Mouse (Mus musculus): ENCODE data around the gene Rbl1. TPM values are rescaled to one million over a fixed set of nuclear protein-coding genes. Genes with fewer than 3 reads are reported as not detected.
"Not testable (repeated sequence)": the region's sequence is repeated elsewhere in the genome, so short reads cannot be mapped to it uniquely, and the experiment has no call there.

Gene Rbl1
- polyA plus RNA-seq, 1 experiment from 2014 or later: 20.9 TPM

DNA sequence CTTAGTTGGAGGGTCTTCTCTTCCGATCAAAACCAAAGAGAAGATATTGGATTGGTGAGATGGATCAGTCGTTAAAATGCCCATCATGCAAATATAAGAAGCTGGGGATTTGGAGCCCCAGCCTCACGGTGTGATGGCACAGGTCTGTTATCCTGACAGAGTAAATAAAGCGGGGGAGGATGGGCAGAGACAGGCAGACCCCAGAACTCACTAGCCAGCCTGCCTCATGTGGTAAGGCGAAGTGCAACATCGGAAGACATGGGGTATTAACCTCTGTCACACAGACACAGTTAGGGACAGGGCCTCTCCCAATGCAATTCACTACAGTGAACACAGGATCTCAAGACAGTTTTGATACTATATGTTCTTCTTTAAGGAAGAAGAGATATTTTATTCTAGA is 33.7 kb downstream of the Rbl1 start:
- 78% methylated on average over 6 of the region's 6 CpGs for WGBS (ENCODE audit: insufficient replicate concordance)
- no peak overlapping the region for H3K27ac ChIP-seq
- ATAC-seq (ENCODE audit: low read depth) (no peak), DNase-seq (no peak)
- H3K4me2 ChIP-seq: no peak overlapping the region
- peaks cover 88% of the 10 kb centered on the region for H3K36me3 ChIP-seq
- no peaks in the 10 kb centered on the region for H3K9me3 ChIP-seq (replicated peaks)
- H3K4me3 ChIP-seq (replicated peaks): no peak overlapping the region
- no peak overlapping the region for H3K9ac ChIP-seq
- H3K4me1 ChIP-seq (replicated peaks): no peaks in the 10 kb centered on the region
- no peaks in the 10 kb centered on the region for H3K27me3 ChIP-seq

- 74% methylated on average over 5 of the region's 5 CpGs for WGBS (ENCODE audit: insufficient replicate concordance)
- ATAC-seq (ENCODE audit: low read depth): no peak
- no peak overlapping the region for H3K27ac ChIP-seq
Measured at GRCm38 (mm10) chr2:157170166-157170565, 34.2 kb downstream of the Rbl1 start.

DNA sequence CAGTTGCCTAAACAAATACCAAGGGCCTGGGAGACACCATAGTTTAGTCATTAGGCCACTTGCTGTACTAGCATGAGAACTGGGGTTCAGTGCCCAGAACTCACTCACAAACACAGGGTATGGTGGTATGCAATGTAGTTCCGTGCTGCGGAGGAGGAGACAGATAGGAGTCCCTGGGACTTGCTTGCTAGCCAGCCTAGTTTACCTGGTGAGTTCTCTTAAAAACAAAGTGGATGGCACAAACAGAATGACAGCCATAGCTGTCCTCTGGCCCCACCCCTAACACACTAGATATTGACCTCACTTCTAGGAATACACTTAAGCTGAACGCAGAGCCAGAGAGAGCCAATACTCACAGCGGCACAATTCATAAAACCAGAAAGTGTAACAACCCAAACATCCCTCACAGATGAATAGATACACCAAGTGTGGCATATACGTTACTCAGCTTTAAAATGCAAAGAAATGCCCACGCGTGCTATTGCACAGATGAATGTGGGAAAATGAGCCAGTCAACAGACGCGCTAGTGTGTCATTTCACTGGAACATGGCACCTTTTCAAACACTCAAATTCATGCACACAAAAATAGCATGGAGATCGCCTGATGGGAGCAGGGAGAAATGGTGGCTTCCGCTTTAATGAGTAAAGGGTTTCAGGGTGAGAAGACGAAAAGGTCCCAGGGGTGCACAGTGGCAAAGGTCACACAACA is 37.8 kb downstream of the Rbl1 start:
- Histone ChIP-seq H3K4me1 (replicated peaks) (no peaks in the 10 kb centered on the region), H3K27me3 (no peaks in the 10 kb centered on the region), H3K27ac (no peak overlapping the region), H3K9ac (no peak overlapping the region), H3K9me3 (replicated peaks) (no peaks in the 10 kb centered on the region), H3K4me2 (no peak overlapping the region), H3K4me3 (replicated peaks) (no peak overlapping the region), H3K36me3 (peaks cover 84% of the 10 kb centered on the region)
- 93% methylated on average over 12 of the region's 12 CpGs for WGBS (ENCODE audit: insufficient replicate concordance)
- ATAC-seq (ENCODE audit: low read depth): no peak
- DNase-seq: no peak

More at GRCm38 (mm10) chr2:157170166-157170565, 34.2 kb downstream of the Rbl1 start:
- H3K9ac ChIP-seq: no peak overlapping the region
- H3K36me3 ChIP-seq: peaks cover 87% of the 10 kb centered on the region
- H3K4me1 ChIP-seq (replicated peaks): no peaks in the 10 kb centered on the region
- DNase-seq: no peak
- no peaks in the 10 kb centered on the region for H3K9me3 ChIP-seq (replicated peaks)
- H3K4me2 ChIP-seq: no peak overlapping the region
- H3K27me3 ChIP-seq: no peaks in the 10 kb centered on the region
- H3K4me3 ChIP-seq (replicated peaks): no peak overlapping the region

GRCm38 (mm10) chr2:157165312-157166224 is 38.8 kb downstream of the Rbl1 start:
- peaks cover 87% of the 10 kb centered on the region for H3K36me3 ChIP-seq
- not testable (repeated sequence) for H3K9ac ChIP-seq; ATAC-seq (ENCODE audit: low read depth)

GRCm38 (mm10) chr2:157164101-157164500 is 40.2 kb downstream of the Rbl1 start:
- no peaks in the 10 kb centered on the region for H3K4me1 ChIP-seq (replicated peaks)
- no peaks in the 10 kb centered on the region for H3K9me3 ChIP-seq (replicated peaks)
- peaks cover 87% of the 10 kb centered on the region for H3K36me3 ChIP-seq
- no peak overlapping the region for H3K4me3 ChIP-seq (replicated peaks)
- ATAC-seq (ENCODE audit: low read depth) (no peak), DNase-seq (no peak)
- WGBS (ENCODE audit: insufficient replicate concordance): 87% methylated on average over 2 of the region's 2 CpGs
- H3K9ac ChIP-seq: no peak overlapping the region
- H3K27ac ChIP-seq: no peak overlapping the region
- no peak overlapping the region for H3K4me2 ChIP-seq
- H3K27me3 ChIP-seq: no peaks in the 10 kb centered on the region

More at GRCm38 (mm10) chr2:157165312-157166224, 38.8 kb downstream of the Rbl1 start:
- not testable (repeated sequence) for H3K27me3 ChIP-seq; H3K4me1 ChIP-seq (replicated peaks); H3K4me3 ChIP-seq (replicated peaks); H3K4me2 ChIP-seq; DNase-seq; H3K27ac ChIP-seq; H3K9me3 ChIP-seq (replicated peaks)

DNA sequence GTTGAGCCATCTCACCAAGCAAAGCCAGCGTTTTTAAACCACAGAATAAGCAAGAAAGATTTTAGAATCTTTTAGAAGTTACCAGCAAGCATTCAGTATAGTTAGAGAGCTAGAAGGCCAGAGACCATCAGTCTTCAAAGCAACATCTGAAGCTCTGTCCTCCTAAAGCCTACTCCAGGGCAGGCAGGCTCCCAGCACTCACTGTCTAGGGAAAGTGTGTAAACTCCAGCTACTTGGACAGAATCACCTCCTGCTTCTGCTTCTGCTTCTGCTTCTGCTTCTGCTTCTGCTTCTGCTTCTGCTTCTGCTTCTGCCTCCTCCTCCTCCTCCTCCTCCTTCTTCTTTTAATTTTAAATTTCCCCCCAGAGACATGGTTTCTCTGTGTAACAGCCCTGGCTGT is 48.3 kb downstream of the Rbl1 start:
- Histone ChIP-seq H3K27me3 (no peaks in the 10 kb centered on the region), H3K4me2 (no peak overlapping the region), H3K27ac (no peak overlapping the region), H3K4me1 (replicated peaks) (no peaks in the 10 kb centered on the region), H3K36me3 (peaks cover 89% of the 10 kb centered on the region), H3K9ac (no peak overlapping the region), H3K9me3 (replicated peaks) (no peaks in the 10 kb centered on the region), H3K4me3 (replicated peaks) (no peak overlapping the region)
- ATAC-seq (ENCODE audit: low read depth): no peak
- DNase-seq: no peak
- whole genome bisulfite sequencing (ENCODE audit: insufficient replicate concordance): 67% methylated on average over 1 of the region's 1 CpGs

- Histone ChIP-seq H3K27ac (no peak overlapping the region), H3K27me3 (no peaks in the 10 kb centered on the region), H3K9me3 (replicated peaks) (no peaks in the 10 kb centered on the region), H3K4me2 (no peak overlapping the region), H3K4me3 (replicated peaks) (no peak overlapping the region), H3K4me1 (replicated peaks) (0 out of 2 replicates have a peak, but pooled peaks cover 6% of the 10 kb centered on the region), H3K9ac (no peak overlapping the region), H3K36me3 (peaks cover 89% of the 10 kb centered on the region)
- ATAC-seq (ENCODE audit: low read depth) (no peak), DNase-seq (no peak)
- WGBS (ENCODE audit: insufficient replicate concordance): 82% methylated on average over 2 of the region's 2 CpGs
Measured at GRCm38 (mm10) chr2:157153235-157153634, 51.1 kb downstream of the Rbl1 start.

GRCm38 (mm10) chr2:157148417-157148816 is 55.9 kb downstream of the Rbl1 start:
- DNase-seq (no peak), ATAC-seq (ENCODE audit: low read depth) (no peak)
- Histone ChIP-seq H3K27ac (no peak overlapping the region), H3K9ac (no peak overlapping the region), H3K9me3 (replicated peaks) (no peaks in the 10 kb centered on the region), H3K4me1 (replicated peaks) (0 out of 2 replicates have a peak, but pooled peaks cover 6% of the 10 kb centered on the region), H3K4me3 (replicated peaks) (no peak overlapping the region), H3K27me3 (no peaks in the 10 kb centered on the region), H3K4me2 (no peak overlapping the region), H3K36me3 (peaks cover 83% of the 10 kb centered on the region)
- 84% methylated on average over 5 of the region's 5 CpGs for WGBS (ENCODE audit: insufficient replicate concordance)

DNA sequence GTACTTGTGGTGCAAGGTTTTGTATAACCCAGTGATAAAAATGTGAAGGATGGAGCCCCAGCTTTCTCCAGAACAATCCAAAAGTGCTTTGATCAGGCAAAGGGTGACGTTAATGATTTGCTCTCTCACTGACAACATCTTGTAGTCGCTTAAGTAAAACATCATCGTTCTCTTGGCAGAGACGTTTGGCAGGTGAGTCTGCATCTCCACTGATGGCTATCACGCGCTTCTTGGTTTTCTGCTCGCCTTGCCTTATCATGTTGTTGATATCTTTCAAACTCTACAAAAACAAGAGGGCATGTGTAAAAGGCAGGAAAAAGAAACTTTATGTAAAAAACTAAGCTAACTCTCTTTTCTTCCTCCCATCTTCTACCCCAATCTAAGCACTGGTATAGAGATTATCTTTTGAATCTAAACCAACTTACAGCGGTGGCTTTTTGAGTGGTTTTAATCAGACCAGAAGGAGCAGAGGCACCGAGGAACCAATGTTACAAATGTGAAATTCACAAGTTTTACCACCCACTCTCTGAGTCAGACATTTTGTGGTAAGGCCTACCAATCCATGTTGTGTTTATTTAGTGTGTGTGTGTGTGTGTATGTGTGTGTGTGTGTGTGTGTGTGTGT is 56.8 kb downstream of the Rbl1 start:
- Histone ChIP-seq H3K36me3 (peaks cover 75% of the 10 kb centered on the region), H3K9me3 (replicated peaks) (no peaks in the 10 kb centered on the region), H3K4me1 (replicated peaks) (0 out of 2 replicates have a peak, but pooled peaks cover 6% of the 10 kb centered on the region), H3K4me3 (replicated peaks) (no peak overlapping the region), H3K27ac (no peak overlapping the region), H3K27me3 (no peaks in the 10 kb centered on the region), H3K9ac (no peak overlapping the region), H3K4me2 (no peak overlapping the region)
- ATAC-seq (ENCODE audit: low read depth): no peak
- DNase-seq: no peak
- WGBS (ENCODE audit: insufficient replicate concordance): 81% methylated on average over 9 of the region's 9 CpGs

GRCm38 (mm10) chr2:157145173-157145572 is 59.2 kb downstream of the Rbl1 start:
- DNase-seq (no peak), ATAC-seq (ENCODE audit: low read depth) (no peak)
- Histone ChIP-seq H3K36me3 (peaks cover 52% of the 10 kb centered on the region), H3K9me3 (replicated peaks) (no peaks in the 10 kb centered on the region), H3K4me1 (replicated peaks) (0 out of 2 replicates have a peak, but pooled peaks cover 6% of the 10 kb centered on the region), H3K27ac (no peak overlapping the region), H3K4me3 (replicated peaks) (no peak overlapping the region), H3K4me2 (no peak overlapping the region), H3K27me3 (no peaks in the 10 kb centered on the region), H3K9ac (no peak overlapping the region)
- 51% methylated on average over 1 of the region's 1 CpGs for whole genome bisulfite sequencing (ENCODE audit: insufficient replicate concordance)

- 87% methylated on average over 5 of the region's 5 CpGs for WGBS (ENCODE audit: insufficient replicate concordance)
- Histone ChIP-seq H3K9ac (no peak overlapping the region), H3K4me1 (replicated peaks) (peaks cover 6% of the 10 kb centered on the region; the same call in 1 of the 2 replicates), H3K4me2 (no peak overlapping the region), H3K9me3 (replicated peaks) (no peaks in the 10 kb centered on the region), H3K36me3 (peaks cover 42% of the 10 kb centered on the region), H3K27ac (no peak overlapping the region), H3K4me3 (replicated peaks) (no peak overlapping the region), H3K27me3 (no peaks in the 10 kb centered on the region)
- DNase-seq: no peak
- no peak for ATAC-seq (ENCODE audit: low read depth)
Measured at GRCm38 (mm10) chr2:157144132-157144531, 60.2 kb downstream of the Rbl1 start.

Measured in liver, embryonic 13.5 days (tissue).